Mouse (Mus musculus): ENCODE measurements around the gene Gmfb.

Gene Gmfb

GRCm38 (mm10) chr14:46803259-46803658 lies 18.8 kb downstream of the Gmfb start:
- DNase-seq (ENCODE audit: extremely low spot score, low spot score): no peak

GRCm38 (mm10) chr14:46800684-46801345 lies 21.2 kb downstream of the Gmfb start:
- no peak for DNase-seq (ENCODE audit: extremely low spot score, low spot score)

DNA sequence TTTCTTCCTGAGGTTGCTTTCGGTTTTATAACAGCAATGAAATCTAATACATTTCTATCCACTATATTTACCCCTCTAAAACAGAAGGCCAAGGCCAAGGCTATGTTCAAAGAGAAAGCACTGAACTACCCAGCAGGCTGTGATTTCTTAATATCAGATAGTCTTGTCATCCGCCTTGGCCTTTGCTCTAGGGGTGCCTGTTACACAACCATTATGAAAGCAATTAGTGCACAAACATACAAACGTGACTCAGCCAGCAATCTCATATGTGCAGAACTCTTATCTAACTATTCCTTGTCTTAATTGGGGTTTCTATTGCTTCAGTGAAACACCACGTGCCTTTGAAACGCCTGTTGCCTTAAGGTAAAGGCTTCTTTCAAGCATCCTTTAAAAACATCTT lies 27.9 kb downstream of the Gmfb start:
- DNase-seq (ENCODE audit: extremely low spot score, low spot score): no peak

- no peak for DNase-seq (ENCODE audit: extremely low spot score, low spot score)
Observed at GRCm38 (mm10) chr14:46790723-46791122, 31.3 kb downstream of the Gmfb start.

GRCm38 (mm10) chr14:46790303-46790702 lies 31.7 kb downstream of the Gmfb start:
- DNase-seq (ENCODE audit: extremely low spot score, low spot score): no peak

- DNase-seq (ENCODE audit: extremely low spot score, low spot score): peak; percentile 25
Observed at GRCm38 (mm10) chr14:46788505-46788901, 33.5 kb downstream of the Gmfb start.

GRCm38 (mm10) chr14:46787787-46788504 lies 34.1 kb downstream of the Gmfb start, which contains the start of gene Cnih1:
Gene Cnih1 (minus strand): TSS chr14:46788411.
- peak; percentile 92 for DNase-seq (ENCODE audit: extremely low spot score, low spot score)

DNA sequence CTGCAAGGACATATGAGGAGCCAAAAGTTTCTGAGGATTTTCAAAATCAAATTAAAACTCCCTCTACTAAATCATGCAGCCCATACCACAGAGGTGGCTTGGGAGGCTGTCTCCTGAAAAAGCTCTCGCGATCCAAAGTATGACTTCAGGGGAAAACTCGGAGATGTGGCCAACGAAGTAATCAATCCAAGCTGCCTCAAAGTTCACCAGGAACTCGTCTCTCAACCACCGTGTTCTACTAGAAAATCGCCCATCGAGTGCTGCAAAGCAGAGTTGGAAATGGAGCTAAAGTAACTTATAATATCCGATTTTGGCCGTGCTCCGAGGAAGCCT lies 34.6 kb downstream of the Gmfb start:
- no peak for DNase-seq (ENCODE audit: extremely low spot score, low spot score)

GRCm38 (mm10) chr14:46785247-46785646 lies 36.8 kb downstream of the Gmfb start:
- no peak for DNase-seq (ENCODE audit: extremely low spot score, low spot score)

- DNase-seq (ENCODE audit: extremely low spot score, low spot score): no peak
Observed at GRCm38 (mm10) chr14:46783327-46783926, 38.6 kb downstream of the Gmfb start.

GRCm38 (mm10) chr14:46782187-46782828 lies 39.7 kb downstream of the Gmfb start:
- no peak for DNase-seq (ENCODE audit: extremely low spot score, low spot score)

DNA sequence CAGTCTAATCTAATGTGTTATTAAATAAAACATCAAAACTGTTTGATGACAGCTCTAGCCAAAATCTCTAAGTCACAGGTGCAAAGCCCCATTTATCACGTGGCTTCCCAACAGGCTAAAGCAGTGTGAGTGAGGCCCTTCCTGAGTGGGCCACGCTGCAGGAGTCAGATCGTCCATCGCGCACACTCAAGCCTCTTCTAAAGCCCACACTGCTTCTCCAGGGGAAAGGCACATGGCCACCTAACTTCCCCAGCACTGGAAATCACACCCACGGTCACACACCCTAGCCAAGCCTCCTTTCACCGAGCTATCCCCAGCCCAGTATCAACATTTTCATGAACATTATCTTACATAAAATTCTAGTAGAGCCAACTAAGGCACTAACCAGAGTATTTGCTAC lies 41.0 kb downstream of the Gmfb start:
- no peak for DNase-seq (ENCODE audit: extremely low spot score, low spot score)

DNA sequence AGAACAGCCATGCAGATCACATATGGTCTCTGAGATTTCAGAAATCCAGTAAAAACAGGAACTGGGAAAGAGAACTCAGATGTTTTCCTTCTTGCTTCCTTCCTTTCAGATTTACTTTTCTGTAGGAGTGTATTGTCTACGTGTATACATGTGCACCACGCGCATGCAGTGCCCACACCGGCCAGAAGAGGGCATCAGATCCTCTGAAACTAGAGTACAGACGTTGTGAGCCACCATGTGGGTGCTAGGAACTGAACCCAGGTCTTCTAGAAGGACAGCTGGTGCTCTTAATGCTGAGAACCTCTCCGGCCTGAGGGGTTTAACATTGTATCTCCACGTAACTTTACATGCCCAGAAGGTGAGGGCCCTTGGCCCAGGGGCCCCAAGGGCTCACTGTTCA lies 42.8 kb downstream of the Gmfb start:
- no peak for DNase-seq (ENCODE audit: extremely low spot score, low spot score)

DNA sequence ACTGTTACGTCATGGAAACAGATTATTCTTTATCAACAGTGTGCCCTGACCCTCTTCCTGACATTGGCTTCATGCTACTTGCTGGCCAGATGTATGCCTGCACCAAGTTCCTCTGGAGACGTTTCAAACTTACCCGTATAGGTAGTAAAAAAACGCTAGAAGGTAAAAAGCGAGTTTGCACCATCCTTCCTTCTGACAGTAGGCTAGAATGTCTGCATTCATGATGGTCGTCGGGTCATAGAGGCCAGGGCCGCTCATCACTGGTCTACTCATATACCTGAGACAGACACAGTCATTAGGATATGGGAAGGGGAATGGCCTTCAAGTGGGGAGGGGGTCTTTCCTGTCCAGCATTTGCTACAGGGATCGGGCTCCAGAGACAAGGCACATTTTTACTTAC lies 43.3 kb downstream of the Gmfb start:
- DNase-seq (ENCODE audit: extremely low spot score, low spot score): no peak

- DNase-seq (ENCODE audit: extremely low spot score, low spot score): no peak
Observed at GRCm38 (mm10) chr14:46770036-46770435, 52.0 kb downstream of the Gmfb start.

- DNase-seq (ENCODE audit: extremely low spot score, low spot score): no peak
Observed at GRCm38 (mm10) chr14:46767116-46767515, 54.9 kb downstream of the Gmfb start.

DNA sequence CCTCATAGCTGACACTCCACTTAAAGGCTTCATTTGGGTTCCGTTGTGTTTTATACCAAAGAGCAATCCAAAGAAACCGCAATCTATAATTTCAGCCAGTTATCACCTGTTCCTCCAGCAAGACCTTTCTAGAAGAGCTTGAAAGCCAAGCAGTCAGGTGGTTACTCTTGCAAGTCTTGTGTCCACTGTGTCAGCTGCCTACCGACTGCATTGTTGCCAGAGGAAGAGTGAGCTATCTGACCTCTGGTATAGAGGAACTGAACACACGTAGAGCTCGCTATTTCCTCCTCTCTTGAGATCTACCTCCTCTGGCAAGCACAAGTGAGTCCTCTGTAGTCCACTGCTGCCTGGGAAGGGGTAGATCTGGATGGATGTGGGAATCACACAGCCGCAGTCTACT lies 60.9 kb downstream of the Gmfb start:
- no peak for DNase-seq (ENCODE audit: extremely low spot score, low spot score)

- DNase-seq (ENCODE audit: extremely low spot score, low spot score): peak; percentile 81
Observed at GRCm38 (mm10) chr14:46760355-46761029, 61.5 kb downstream of the Gmfb start, which contains the start of gene Cdkn3. Gene Cdkn3 (plus strand): TSS chr14:46760541.

DNA sequence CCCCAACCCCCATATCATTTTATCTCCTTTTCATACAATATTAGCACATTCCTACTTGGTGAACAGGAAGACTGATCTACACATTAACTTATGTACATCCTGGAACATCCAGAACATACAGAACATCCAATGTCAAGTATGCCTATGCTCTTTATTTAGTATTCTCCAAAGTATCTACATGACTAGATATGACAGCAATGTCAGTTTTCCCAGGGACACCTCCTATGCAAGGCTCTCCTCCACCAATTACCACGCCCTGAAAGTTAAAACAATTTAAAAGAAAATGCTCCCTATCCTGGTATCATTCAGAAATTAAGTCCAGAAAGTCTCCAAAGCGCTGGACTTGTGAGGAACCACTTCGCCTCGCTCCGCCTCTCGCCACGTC lies 62.1 kb downstream of the Gmfb start:
- no peak for DNase-seq (ENCODE audit: extremely low spot score, low spot score)
